Mouse (Mus musculus) MEL (cell line): ENCODE data around the gene Abtb1.

Experiments used
- BHLHE40 ChIP-seq: IDR thresholded peaks from 2 replicates; pipeline ENCODE4 v1.6.1; 2012; ENCODE audit warnings: low read depth, mild to moderate bottlenecking, inconsistent platforms, low read length, improper control_type of control experiment, borderline replicate concordance
- CHD2 ChIP-seq: IDR thresholded peaks from 2 replicates; pipeline ENCODE4 v1.6.1; 2011; ENCODE audit warnings: low read length, improper control_type of control experiment
- CTCF ChIP-seq, 3 experiments: IDR thresholded peaks in 2 of 3; conservative IDR thresholded peaks in 1 of 3; 2 replicates each; pipeline ENCODE4 v1.5.1; 2011 to 2012; ENCODE audit warnings: low read length in 3 of 3, low read depth in 2 of 3, mild to moderate bottlenecking in 2 of 3, improper control_type of control experiment in 1 of 3, inconsistent platforms in 1 of 3, mixed read lengths in 1 of 3, moderate library complexity in 1 of 3; ENCODE audit not compliant: control insufficient read depth in 1 of 3, insufficient read depth in 1 of 3, poor library complexity in 1 of 3, severe bottlenecking in 1 of 3
- MAFK ChIP-seq: IDR thresholded peaks from 2 replicates; pipeline ENCODE4 v1.6.1; 2011; ENCODE audit warnings: low read depth, mild to moderate bottlenecking, low read length, improper control_type of control experiment, borderline replicate concordance
- POLR2A ChIP-seq, 2 experiments: IDR thresholded peaks; 2 replicates each; pipeline ENCODE4 v1.6.1; 2011 to 2012; ENCODE audit warnings: low read length in 2 of 2, mild to moderate bottlenecking in 2 of 2, control low read depth in 1 of 2, improper control_type of control experiment in 1 of 2, low read depth in 1 of 2, moderate library complexity in 1 of 2; ENCODE audit not compliant: control insufficient read depth in 1 of 2, insufficient read depth in 1 of 2, poor library complexity in 1 of 2

- no peak for TF ChIP-seq BHLHE40
- no peak for TF ChIP-seq CHD2
- no peak for TF ChIP-seq CTCF (IDR thresholded peaks at IDR 0.05 in 2 of 3, conservative IDR thresholded peaks at IDR 0.05 in 1 of 3; ENCODE audit: control insufficient read depth in 1 of 3, insufficient read depth in 1 of 3, low read depth in 2 of 3, low read length in 3 of 3, poor library complexity in 1 of 3, severe bottlenecking in 1 of 3)
- peak in 1 of 2 experiments; percentile 32; a peak in 1 of 4 replicates for TF ChIP-seq POLR2A (IDR thresholded peaks at IDR 0.05; ENCODE audit: control insufficient read depth in 1 of 2, insufficient read depth in 1 of 2, low read depth in 1 of 2, low read length in 2 of 2, poor library complexity in 1 of 2)
- no peak for TF ChIP-seq MAFK
These were observed 337 bp downstream of the Abtb1 start for GRCm38 (mm10) chr6:88841514-88841780.
